Mouse (Mus musculus) neural tube, embryonic 15.5 days (tissue): ENCODE data around the gene Zmiz2. TPM values are rescaled to one million over a fixed set of nuclear protein-coding genes. Genes with fewer than 3 reads are reported as not detected.
A peak's percentile ranks its signal among the peaks of the same experiment; 100 is the strongest.
"Not testable (repeated sequence)": the region's sequence is repeated elsewhere in the genome, so short reads cannot be mapped to it uniquely, and the experiment has no call there.

Experiments
- ATAC-seq: fragments of 200-750 bp; cut with Nextera tagmentation; 2 replicates; pipeline ENCODE4 v1.8.0; 2017; ENCODE audit warnings: mild to moderate bottlenecking, moderate TSS enrichment, moderate library complexity; ENCODE audit not compliant: low FRiP score
- H3K27ac ChIP-seq: fragments of 300-500 bp; sonication (generic); replicated peaks from 2 replicates; pipeline ENCODE4 v1.5.1; 2015; ENCODE audit warnings: mild to moderate bottlenecking, inconsistent platforms
- H3K27me3 ChIP-seq: fragments of 300-500 bp; sonication (generic); replicated peaks from 2 replicates; pipeline ENCODE4 v1.6.1; 2015; ENCODE audit warnings: inconsistent platforms
- H3K36me3 ChIP-seq: fragments of 300-500 bp; sonication (generic); 2 replicates; pipeline ENCODE4 v1.6.1; 2015; ENCODE audit warnings: inconsistent platforms
- H3K4me1 ChIP-seq: fragments of 300-500 bp; sonication (generic); 2 replicates; pipeline ENCODE4 v1.6.1; 2015; ENCODE audit warnings: inconsistent platforms
- H3K4me2 ChIP-seq: fragments of 300-500 bp; sonication (generic); 2 replicates; pipeline ENCODE4 v1.6.1; 2015; ENCODE audit warnings: inconsistent platforms, mild to moderate bottlenecking, moderate library complexity
- H3K4me3 ChIP-seq: fragments of 300-500 bp; sonication (generic); replicated peaks from 2 replicates; pipeline ENCODE4 v1.5.1; 2015; ENCODE audit warnings: mild to moderate bottlenecking, inconsistent platforms
- H3K9ac ChIP-seq: fragments of 300-500 bp; sonication (generic); replicated peaks from 2 replicates; pipeline ENCODE4 v1.6.1; 2015; ENCODE audit warnings: mild to moderate bottlenecking, inconsistent platforms
- H3K9me3 ChIP-seq: fragments of 300-500 bp; sonication (generic); replicated peaks from 2 replicates; pipeline ENCODE4 v1.6.1; 2016; ENCODE audit warnings: inconsistent platforms
- WGBS: fragments of 180-500 bp; shearing (Covaris S2); methylation state at CpG from one replicate; pipeline ENCODE4 v1.1.7; 2015; ENCODE audit warnings: mixed read lengths; 5-methylcytosine and 5-hydroxymethylcytosine counted together
- polyA plus RNA-seq: library from polyadenylated mRNA; unstranded; fragments of >200 nt; fragmentation: Nextera tagmentation; extraction: Ambion mirVana; gene quantifications from 2 replicates; pipeline ENCODE4 v1.2.1, GENCODE M21; 2015

Zmiz2 gene
- polyA plus RNA-seq, 1 experiment from 2014 or later = 28.3 TPM

- Histone ChIP-seq H3K36me3 (peaks cover 12% of the 10 kb centered on the region), H3K4me2 (peak within 1 kb of the TSS; percentile 84), H3K9me3 (no peaks in the 10 kb centered on the region), H3K9ac (peak within 1 kb of the TSS; percentile 83), H3K27ac (peak within 1 kb of the TSS; percentile 98), H3K27me3 (no peaks in the 10 kb centered on the region), H3K4me3 (peak within 1 kb of the TSS; percentile 68), H3K4me1 (peaks cover 32% of the 10 kb centered on the region)
- ATAC-seq = peak; percentile 56
- WGBS = 10% methylated on average over 21 of the region's 21 CpGs
These were observed 26.1 kb downstream of the Zmiz2 start, which contains the start of gene Ppia for GRCm38 (mm10) chr11:6414751-6415550. Gene Ppia (plus strand): TSS chr11:6415443.

- ATAC-seq = peak; percentile 95
- peak overlapping the region; percentile 68 for H3K4me3 ChIP-seq
- under 1% methylated on average over 93 of the region's 102 CpGs for WGBS
These were observed 26.9 kb downstream of the Zmiz2 start for GRCm38 (mm10) chr11:6415551-6416404.

GRCm38 (mm10) chr11:6416405-6417034 lies 27.6 kb downstream of the Zmiz2 start:
- H3K4me2 ChIP-seq = peak overlapping the region; percentile 84
- H3K27me3 ChIP-seq = no peaks in the 10 kb centered on the region
- H3K9me3 ChIP-seq = no peaks in the 10 kb centered on the region
- peak overlapping the region; percentile 98 for H3K27ac ChIP-seq
- ATAC-seq = peak; percentile 53
- H3K4me1 ChIP-seq = peaks cover 32% of the 10 kb centered on the region
- peak overlapping the region; percentile 68 for H3K4me3 ChIP-seq
- WGBS = 2% methylated on average over 30 of the region's 30 CpGs
- H3K9ac ChIP-seq = peak overlapping the region; percentile 83
- H3K36me3 ChIP-seq = peaks cover 23% of the 10 kb centered on the region

More at GRCm38 (mm10) chr11:6415551-6416404, 26.9 kb downstream of the Zmiz2 start:
- H3K9me3 ChIP-seq = no peaks in the 10 kb centered on the region
- peak overlapping the region; percentile 84 for H3K4me2 ChIP-seq
- peaks cover 20% of the 10 kb centered on the region for H3K36me3 ChIP-seq
- H3K9ac ChIP-seq = peak overlapping the region; percentile 83
- peak overlapping the region; percentile 98 for H3K27ac ChIP-seq
- peaks cover 32% of the 10 kb centered on the region for H3K4me1 ChIP-seq
- H3K27me3 ChIP-seq = no peaks in the 10 kb centered on the region

GRCm38 (mm10) chr11:6417069-6417468 lies 28.2 kb downstream of the Zmiz2 start:
- H3K36me3 ChIP-seq = peaks cover 27% of the 10 kb centered on the region
- H3K4me3 ChIP-seq = peak overlapping the region; percentile 68
- peaks cover 32% of the 10 kb centered on the region for H3K4me1 ChIP-seq
- H3K9ac ChIP-seq = peak overlapping the region; percentile 83; the same call in 1 of the 2 replicates
- peak overlapping the region; percentile 98 for H3K27ac ChIP-seq
- H3K4me2 ChIP-seq = peak overlapping the region; percentile 84
- no peak for ATAC-seq
- 29% methylated on average over 2 of the region's 2 CpGs for WGBS
- no peaks in the 10 kb centered on the region for H3K9me3 ChIP-seq
- H3K27me3 ChIP-seq = no peaks in the 10 kb centered on the region

- H3K9ac ChIP-seq = peak overlapping the region; percentile 83; the same call in 1 of the 2 replicates
- H3K36me3 ChIP-seq = peaks cover 27% of the 10 kb centered on the region
- peak overlapping the region; percentile 84 for H3K4me2 ChIP-seq
- peak overlapping the region; percentile 68 for H3K4me3 ChIP-seq
- H3K27ac ChIP-seq = peak overlapping the region; percentile 98; the same call in 1 of the 2 replicates
- H3K4me1 ChIP-seq = peaks cover 32% of the 10 kb centered on the region
- no peak for ATAC-seq
- H3K9me3 ChIP-seq = no peaks in the 10 kb centered on the region
- H3K27me3 ChIP-seq = no peaks in the 10 kb centered on the region
These were observed 28.6 kb downstream of the Zmiz2 start for GRCm38 (mm10) chr11:6417490-6417889.

- peak overlapping the region; percentile 84; the same call in 1 of the 2 replicates for H3K4me2 ChIP-seq
- 88% methylated on average over 5 of the region's 5 CpGs for WGBS
- H3K4me3 ChIP-seq = no peak overlapping the region
- H3K27ac ChIP-seq = no peak overlapping the region
- peaks cover 36% of the 10 kb centered on the region for H3K36me3 ChIP-seq
- no peaks in the 10 kb centered on the region for H3K9me3 ChIP-seq
- H3K4me1 ChIP-seq = peaks cover 32% of the 10 kb centered on the region
- no peak for ATAC-seq
- no peak overlapping the region for H3K9ac ChIP-seq
- H3K27me3 ChIP-seq = no peaks in the 10 kb centered on the region
These were observed 29.9 kb downstream of the Zmiz2 start for GRCm38 (mm10) chr11:6418751-6419150.

- H3K27ac ChIP-seq, H3K27me3 ChIP-seq, ATAC-seq, H3K4me2 ChIP-seq, H3K9me3 ChIP-seq, H3K4me3 ChIP-seq, H3K9ac ChIP-seq: not testable (repeated sequence)
- 63% methylated on average over 4 of the region's 4 CpGs for WGBS
- Histone ChIP-seq H3K4me1 (peaks cover 32% of the 10 kb centered on the region), H3K36me3 (peaks cover 36% of the 10 kb centered on the region)
These were observed 30.3 kb downstream of the Zmiz2 start for GRCm38 (mm10) chr11:6419156-6419555.

GRCm38 (mm10) chr11:6420283-6420703 lies 31.4 kb downstream of the Zmiz2 start:
- Histone ChIP-seq H3K36me3 (peaks cover 42% of the 10 kb centered on the region), H3K9me3 (no peaks in the 10 kb centered on the region), H3K9ac (no peak overlapping the region), H3K4me1 (peaks cover 22% of the 10 kb centered on the region), H3K4me3 (no peak overlapping the region), H3K27ac (no peak overlapping the region), H3K4me2 (no peak overlapping the region), H3K27me3 (no peaks in the 10 kb centered on the region)
- no peak for ATAC-seq
- 36% methylated on average over 1 of the region's 1 CpGs for WGBS

- peaks cover 22% of the 10 kb centered on the region for H3K4me1 ChIP-seq
- H3K36me3 ChIP-seq = peaks cover 45% of the 10 kb centered on the region
- H3K27me3 ChIP-seq = no peaks in the 10 kb centered on the region
- no peak for ATAC-seq
- no peak overlapping the region for H3K4me3 ChIP-seq
- 85% methylated on average over 2 of the region's 2 CpGs for WGBS
- H3K9ac ChIP-seq = no peak overlapping the region
- H3K9me3 ChIP-seq = no peaks in the 10 kb centered on the region
- H3K4me2 ChIP-seq = no peak overlapping the region
- H3K27ac ChIP-seq = no peak overlapping the region
These were observed 32.0 kb downstream of the Zmiz2 start for GRCm38 (mm10) chr11:6420722-6421350.

GRCm38 (mm10) chr11:6430186-6430585 lies 41.3 kb downstream of the Zmiz2 start:
- H3K27ac ChIP-seq = no peak overlapping the region
- H3K4me2 ChIP-seq = no peak overlapping the region
- no peak overlapping the region for H3K9ac ChIP-seq
- H3K9me3 ChIP-seq = no peaks in the 10 kb centered on the region
- WGBS = 94% methylated on average over 7 of the region's 7 CpGs
- no peaks in the 10 kb centered on the region for H3K4me1 ChIP-seq
- ATAC-seq = no peak
- H3K36me3 ChIP-seq = peaks cover 64% of the 10 kb centered on the region
- no peaks in the 10 kb centered on the region for H3K27me3 ChIP-seq
- H3K4me3 ChIP-seq = no peak overlapping the region

GRCm38 (mm10) chr11:6436442-6436841 lies 47.6 kb downstream of the Zmiz2 start:
- Histone ChIP-seq H3K4me1 (no peaks in the 10 kb centered on the region), H3K4me3 (no peak overlapping the region), H3K27ac (no peak overlapping the region), H3K36me3 (peaks cover 38% of the 10 kb centered on the region), H3K4me2 (no peak overlapping the region), H3K9ac (no peak overlapping the region), H3K27me3 (no peaks in the 10 kb centered on the region), H3K9me3 (no peaks in the 10 kb centered on the region)
- 64% methylated on average over 8 of the region's 8 CpGs for WGBS
- no peak for ATAC-seq
